Mouse (Mus musculus) kidney, postnatal 10 days (tissue): ENCODE results near the gene Clip2.

Source experiments
- DNase-seq: peaks from one replicate; pipeline ENCODE4 v3.0.0; 2021; ENCODE audit warnings: mixed read lengths

Gene Clip2

GRCm38 (mm10) chr5:134523728-134524127, 28.5 kb downstream of the Clip2 start:
- no peak for DNase-seq

- no peak for DNase-seq
Observed at GRCm38 (mm10) chr5:134522524-134522923, 29.7 kb downstream of the Clip2 start.

DNA sequence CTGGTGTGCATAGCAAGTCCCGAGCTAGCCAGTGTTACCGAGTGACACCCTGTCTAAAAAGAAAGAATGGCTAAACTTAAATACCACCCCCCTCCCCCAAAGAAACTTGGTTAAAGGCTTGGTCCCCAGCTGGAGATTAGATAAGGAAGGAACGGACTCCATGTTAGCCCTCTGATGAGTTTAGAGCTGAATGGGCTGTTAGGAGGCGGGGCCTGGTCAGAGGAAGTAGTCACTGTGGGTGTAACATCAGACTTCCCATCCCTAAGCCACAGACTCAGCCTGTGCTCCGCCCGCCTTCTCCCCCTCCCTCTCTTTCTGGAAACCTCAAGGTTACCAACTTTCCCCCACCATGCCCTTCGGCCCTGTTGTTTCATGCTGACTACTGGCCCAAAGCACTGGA, 30.4 kb downstream of the Clip2 start:
- no peak for DNase-seq

DNA sequence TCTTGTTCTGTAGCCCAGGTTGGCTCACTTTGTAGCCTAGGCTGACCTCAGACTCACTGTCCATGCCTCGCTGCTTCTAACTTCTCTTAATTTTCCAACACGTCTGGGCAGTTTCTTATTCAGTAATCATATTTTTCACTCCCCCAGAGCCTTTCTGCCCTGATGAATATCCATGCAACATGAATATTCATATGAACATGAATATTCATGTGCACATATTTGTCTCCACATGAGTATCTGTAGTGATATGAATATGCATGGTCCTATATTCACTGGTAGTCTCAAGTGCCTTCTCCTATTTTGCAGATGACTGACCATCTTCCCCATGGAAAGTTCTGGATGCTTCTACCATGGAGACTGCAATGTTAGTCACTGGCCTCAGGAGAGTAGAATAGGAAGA, 31.1 kb downstream of the Clip2 start:
- DNase-seq: no peak

DNA sequence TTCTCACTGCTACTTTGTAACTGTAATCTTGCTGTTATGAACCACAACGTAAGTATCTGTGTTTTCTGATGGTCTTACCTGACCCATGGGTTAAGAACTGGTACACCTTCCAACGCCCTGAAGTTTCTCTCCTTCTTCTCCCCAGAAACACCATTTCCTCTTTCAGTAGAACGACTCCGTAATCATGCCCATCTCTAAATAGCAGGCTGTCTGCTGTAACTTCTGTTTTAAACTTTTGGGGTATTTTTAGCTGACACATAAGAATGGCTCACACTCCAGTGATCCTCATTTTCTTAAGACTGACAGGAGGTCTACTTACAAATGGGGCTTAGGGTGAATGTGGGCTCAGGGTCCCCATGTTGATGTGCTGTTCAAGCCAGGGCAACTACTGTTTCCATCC, 32.1 kb downstream of the Clip2 start:
- DNase-seq: no peak

DNA sequence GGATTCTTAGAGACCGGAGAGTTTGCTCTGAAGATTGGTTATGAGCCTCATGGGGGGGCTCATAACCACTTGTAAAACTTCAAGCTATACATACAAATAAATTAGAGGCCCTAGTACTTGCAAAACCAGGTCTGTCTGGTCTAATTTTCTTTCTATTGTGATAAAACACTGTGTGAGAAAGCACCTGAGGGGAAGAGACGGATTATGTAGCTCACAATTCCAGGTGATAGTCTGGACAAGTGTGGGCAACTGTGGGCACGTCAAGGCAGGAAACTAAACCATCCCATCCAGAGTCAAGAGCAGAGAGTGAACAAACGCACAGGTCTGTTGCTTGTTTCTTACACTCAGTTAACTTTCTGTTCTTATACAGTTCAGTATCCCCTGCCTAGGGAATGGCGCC, 32.8 kb downstream of the Clip2 start:
- DNase-seq: no peak

DNA sequence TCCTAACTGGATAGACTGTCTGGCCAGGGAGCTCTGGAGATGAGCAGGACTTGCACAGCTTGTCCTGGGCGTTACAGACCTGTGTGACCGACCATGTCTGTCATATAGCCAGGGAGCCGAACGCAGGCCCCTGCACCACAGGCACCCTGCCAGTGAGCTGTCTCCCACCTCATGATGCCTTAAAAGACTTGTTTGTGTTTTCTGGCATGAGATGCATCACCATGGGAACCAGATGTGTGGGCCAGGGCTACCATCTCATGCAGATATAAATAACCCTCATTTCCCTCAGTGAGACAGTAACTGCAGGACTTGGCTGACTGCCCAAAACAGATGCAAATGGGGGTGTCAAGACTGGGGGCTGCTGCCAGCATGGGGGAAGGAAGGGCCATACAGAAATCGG, 40.1 kb downstream of the Clip2 start:
- DNase-seq: peak; percentile 28

- no peak for DNase-seq
Observed at GRCm38 (mm10) chr5:134510266-134510665, 42.0 kb downstream of the Clip2 start.

GRCm38 (mm10) chr5:134508965-134509364, 43.3 kb downstream of the Clip2 start:
- no peak for DNase-seq

GRCm38 (mm10) chr5:134507859-134508399, 44.3 kb downstream of the Clip2 start:
- DNase-seq: no peak

DNA sequence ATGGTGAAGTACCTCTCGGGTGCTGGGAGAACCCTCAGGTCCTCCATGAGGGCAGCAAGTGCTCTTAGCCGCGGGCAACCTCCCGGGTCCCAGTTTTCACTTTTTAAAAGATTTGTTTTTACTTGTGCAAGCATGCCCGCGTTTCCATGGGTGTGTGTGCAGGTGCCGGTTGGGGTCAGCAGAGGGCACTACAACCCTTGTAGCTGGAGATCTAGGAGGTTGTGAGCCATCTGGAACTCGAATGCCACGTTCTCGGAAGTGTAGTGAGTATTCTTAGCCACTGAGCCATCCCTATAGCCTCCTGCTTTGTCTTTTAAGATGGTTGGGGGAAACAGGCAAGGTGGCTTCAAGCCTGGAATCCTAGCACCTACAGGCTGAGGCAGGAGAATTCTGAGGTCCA, 44.9 kb downstream of the Clip2 start:
- DNase-seq: peak; percentile 79

- DNase-seq: no peak
Observed at GRCm38 (mm10) chr5:134505810-134506292, 46.4 kb downstream of the Clip2 start.

DNA sequence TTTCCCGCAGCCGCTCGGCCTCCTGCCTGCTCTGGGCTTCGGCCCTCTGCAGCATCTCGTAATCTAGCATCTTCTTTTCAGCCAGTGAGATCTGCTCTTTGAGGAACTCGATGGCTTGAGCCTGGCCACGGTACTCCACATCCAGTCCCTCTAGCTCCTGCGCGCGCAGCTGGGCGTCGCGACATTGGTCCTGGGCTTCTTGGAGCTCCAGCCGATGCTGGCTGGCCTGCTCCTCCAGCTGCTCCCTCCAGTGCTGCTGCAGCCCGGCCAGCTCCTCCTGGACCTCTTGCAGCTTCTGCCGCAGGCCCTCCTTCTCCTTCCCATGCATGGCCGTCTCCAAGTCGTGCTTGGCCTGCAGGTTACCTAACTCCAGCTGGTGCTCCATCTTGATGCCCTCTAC, 49.6 kb downstream of the Clip2 start:
- DNase-seq: no peak

DNA sequence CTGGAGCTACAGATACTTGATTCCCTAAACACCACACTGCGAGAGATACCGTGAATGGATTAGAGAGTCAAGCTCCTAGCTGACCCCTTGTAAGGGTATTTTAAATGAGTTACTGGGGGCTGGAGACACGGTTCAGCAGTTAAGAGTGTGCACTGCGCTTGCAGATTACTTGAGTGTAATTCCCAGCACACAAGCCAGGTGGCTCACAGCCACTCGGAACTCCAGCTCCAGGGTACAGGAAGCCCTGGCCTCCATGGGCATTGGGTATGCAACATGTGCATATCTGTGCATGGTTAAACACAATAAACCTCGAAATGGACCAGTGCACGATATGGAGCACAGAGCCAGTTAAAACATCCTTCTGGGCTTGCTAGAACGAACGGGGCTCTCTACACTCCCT, 50.8 kb downstream of the Clip2 start:
- DNase-seq: peak; percentile 58

GRCm38 (mm10) chr5:134500681-134501080, 51.6 kb downstream of the Clip2 start:
- DNase-seq: no peak

- DNase-seq: peak; percentile 76
Observed at GRCm38 (mm10) chr5:134500062-134500461, 52.2 kb downstream of the Clip2 start.

- no peak for DNase-seq
Observed at GRCm38 (mm10) chr5:134497026-134497425, 55.2 kb downstream of the Clip2 start.

DNA sequence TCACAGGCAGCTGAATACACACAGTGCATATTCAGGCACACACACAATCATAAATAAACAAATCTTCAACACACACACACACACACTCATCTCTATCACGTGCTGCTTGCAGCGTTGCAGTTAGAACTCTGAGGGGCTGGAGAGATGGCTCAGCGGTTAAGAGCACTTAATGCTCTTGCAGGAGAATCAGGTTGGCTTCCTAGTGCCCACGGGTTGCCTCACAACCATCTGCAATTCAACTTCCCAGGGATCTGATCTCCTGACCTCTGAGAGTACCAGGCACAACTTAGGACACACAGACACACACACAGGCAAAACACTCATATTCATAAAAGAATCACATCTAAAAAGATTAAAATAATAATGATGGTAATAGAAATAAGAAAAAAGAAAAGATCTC, 56.4 kb downstream of the Clip2 start:
- no peak for DNase-seq

GRCm38 (mm10) chr5:134494142-134494541, 58.1 kb downstream of the Clip2 start:
- DNase-seq: peak; percentile 95

DNA sequence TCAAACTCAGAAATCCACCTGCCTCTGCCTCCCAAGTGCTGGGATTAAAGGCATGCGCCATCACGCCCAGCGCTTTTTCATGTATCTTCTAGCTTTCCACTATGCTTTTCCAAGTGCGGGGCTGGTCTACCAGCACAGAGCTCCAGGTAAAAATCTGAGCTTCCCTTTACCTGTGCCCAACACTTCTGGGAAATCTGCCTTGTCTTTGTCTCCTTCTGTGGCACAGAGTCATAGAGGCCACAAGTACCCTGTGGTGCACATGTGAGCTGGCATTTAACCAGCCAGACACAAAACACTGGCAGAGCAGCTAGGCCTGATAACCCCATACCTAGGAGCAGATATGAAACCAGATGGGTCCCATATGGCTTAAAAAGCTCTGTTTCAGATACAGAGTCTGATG, 59.3 kb downstream of the Clip2 start:
- no peak for DNase-seq

DNA sequence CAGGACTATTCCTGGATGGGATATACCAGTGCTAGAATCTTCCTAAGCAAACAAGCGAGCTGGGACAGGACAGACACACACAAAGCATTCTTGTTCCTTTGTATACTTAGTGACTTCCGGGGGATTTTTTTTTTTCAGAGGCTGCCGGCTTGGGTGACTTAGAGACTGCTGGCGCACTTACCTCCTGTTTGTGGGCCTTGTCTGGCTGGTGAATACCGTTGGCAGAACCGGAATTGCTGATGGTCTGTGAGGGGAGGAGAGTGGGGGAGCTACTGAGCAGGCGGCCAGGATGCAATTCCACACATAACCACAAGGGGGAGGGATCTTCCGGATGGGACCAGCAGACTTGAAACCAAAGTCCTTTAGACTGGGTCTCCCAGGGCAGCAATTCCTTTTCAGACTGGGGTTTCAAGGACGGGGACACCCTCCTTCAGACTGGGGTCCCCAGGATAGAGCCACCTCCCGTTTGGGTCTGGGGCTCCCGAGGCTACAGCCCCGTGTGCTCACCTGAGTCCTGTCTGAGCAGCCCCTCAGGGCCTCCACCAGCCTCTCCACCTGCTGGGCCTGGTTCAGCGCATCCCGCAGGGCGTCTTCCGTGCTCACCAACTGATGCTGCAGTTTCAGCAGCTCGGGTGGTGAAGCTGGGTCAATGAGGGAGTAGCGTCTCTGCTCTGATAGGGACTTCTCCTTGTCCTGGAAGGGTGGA, 60.4 kb downstream of the Clip2 start:
- peak; percentile 93 for DNase-seq

GRCm38 (mm10) chr5:134491206-134491605, 61.0 kb downstream of the Clip2 start:
- DNase-seq: no peak

DNA sequence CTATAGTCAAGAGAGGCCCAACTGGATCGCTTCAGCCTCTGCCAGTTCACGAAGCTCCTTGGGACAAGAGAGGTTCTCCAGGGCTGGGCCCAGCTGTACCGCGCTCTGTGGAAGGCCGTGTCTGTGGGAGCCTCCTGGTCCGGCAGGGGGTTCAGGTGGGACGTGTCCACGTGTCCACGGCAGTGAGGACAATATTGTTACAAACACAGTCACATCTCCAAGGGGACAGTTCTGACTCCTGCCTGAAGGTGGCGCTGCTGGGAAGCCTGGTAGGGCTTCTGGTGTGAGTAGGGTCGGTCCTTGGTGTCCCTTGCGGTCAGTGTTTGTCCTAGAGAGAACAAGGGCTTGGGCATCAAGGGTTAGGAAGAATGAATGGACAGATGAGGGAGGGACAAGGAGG, 61.8 kb downstream of the Clip2 start:
- peak; percentile 60 for DNase-seq

DNA sequence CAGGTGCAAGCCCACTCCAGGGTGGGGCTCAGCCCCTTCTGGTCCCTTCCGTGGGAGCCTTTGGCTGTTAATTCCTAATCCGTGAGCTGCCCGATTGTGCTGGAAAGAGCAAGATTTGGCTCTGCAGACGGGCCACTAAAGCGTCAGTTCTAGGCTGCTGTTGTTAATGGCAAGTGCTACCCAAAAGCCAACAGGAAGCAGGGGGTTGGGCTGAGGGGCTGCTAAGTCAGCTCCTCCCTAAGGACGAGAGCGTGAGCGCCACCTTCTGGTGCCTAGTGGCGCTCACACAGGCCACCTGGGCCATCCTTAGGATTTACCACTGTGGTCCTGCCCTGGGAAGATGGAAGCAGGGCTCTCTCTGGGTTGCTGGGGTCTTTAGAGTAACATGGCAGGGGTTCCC, 62.7 kb downstream of the Clip2 start:
- DNase-seq: peak; percentile 72

DNA sequence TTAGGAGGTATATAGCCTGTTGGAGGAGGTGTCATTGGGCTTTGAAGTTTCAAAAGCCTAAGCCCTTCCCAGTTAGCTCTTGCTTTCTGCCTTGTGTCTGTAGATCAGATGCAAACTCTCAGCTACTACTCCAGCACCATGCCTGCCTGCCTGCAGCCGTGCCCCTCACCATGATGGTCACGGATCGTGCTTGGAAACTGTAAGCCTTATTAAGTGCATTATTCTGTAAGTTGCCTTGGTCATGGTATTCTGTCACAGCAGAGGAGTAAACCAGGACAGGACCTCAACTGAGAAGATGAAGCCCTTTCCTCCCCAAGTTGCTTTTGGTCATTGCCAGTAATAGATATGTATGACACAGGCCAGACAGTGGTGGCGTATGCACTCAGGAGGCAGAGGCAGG, 63.6 kb downstream of the Clip2 start:
- DNase-seq: no peak
